Mouse (Mus musculus) gastrocnemius, adult 18-20 months (tissue): ENCODE measurements around the gene Arl2. TPM values are rescaled to one million over a fixed set of nuclear protein-coding genes. Genes with fewer than 3 reads are reported as not detected.

ENCODE experiments used
- total RNA-seq, 2 experiments: library from RNA; stranded (reverse); gene quantifications; 2 replicates each; pipeline ENCODE4 v1.2.3; 2021

Gene Arl2
- total RNA-seq, 2 experiments from 2014 or later, result 73.7 to 73.9 TPM

Other genes starting within 250 kb of the Arl2 start
- gene Tigd3, start 247.4 kb downstream of the Arl2 start, total RNA-seq, result under 1 TPM; 0.21 TPM
- 10 to 100 TPM; 76.3 to 85.1 TPM for gene Dpf2, start 228.5 kb downstream of the Arl2 start, total RNA-seq
- gene Cdc42ep2, start 216.7 kb downstream of the Arl2 start, total RNA-seq, result 10 to 100 TPM in 1 of 2 experiments, 1 to 10 TPM in 1; 8.9 to 11.2 TPM
- 1 to 10 TPM; 6.2 to 8.7 TPM for gene Pola2, start 177.3 kb downstream of the Arl2 start, total RNA-seq
- gene Slc22a20, start 155.4 kb downstream of the Arl2 start, total RNA-seq, result not detected
- gene Capn1, start 125.7 kb downstream of the Arl2 start, total RNA-seq, result 10 to 100 TPM; 89.8 to 91.1 TPM
- gene Syvn1, start 95.0 kb downstream of the Arl2 start, total RNA-seq, result 10 to 100 TPM; 18.4 to 20.5 TPM
- 10 to 100 TPM; 27.5 to 29.3 TPM for gene Mrpl49, start 83.8 kb downstream of the Arl2 start, total RNA-seq
- gene Fau, start 83.7 kb downstream of the Arl2 start, total RNA-seq, result 100 to 1,000 TPM; 425 to 500 TPM
- 10 to 100 TPM in 1 of 2 experiments, 1 to 10 TPM in 1; 9.5 to 10.2 TPM for gene Znhit2, start 80.4 kb downstream of the Arl2 start, total RNA-seq
- gene Tm7sf2, start 73.2 kb downstream of the Arl2 start, total RNA-seq, result 1 to 10 TPM; 5.9 to 6.2 TPM
- gene Vps51, start 64.3 kb downstream of the Arl2 start, total RNA-seq, result 10 to 100 TPM; 17.5 to 23.8 TPM
- gene Tmem262, start 61.5 kb downstream of the Arl2 start, total RNA-seq, result not detected
- not detected for gene Gm28374, start 59.3 kb downstream of the Arl2 start, total RNA-seq
- 10 to 100 TPM; 13.5 to 14.8 TPM for gene Zfpl1, start 56.6 kb downstream of the Arl2 start, total RNA-seq
- not detected for gene Cdca5, start 56.6 kb downstream of the Arl2 start, total RNA-seq
- gene AC131692.1, start 47.1 kb downstream of the Arl2 start, total RNA-seq, result not detected
- gene Naaladl1, start 35.8 kb downstream of the Arl2 start, total RNA-seq, result not detected
- gene Sac3d1, start 22.9 kb downstream of the Arl2 start, total RNA-seq, result 1 to 10 TPM; 8.6 to 9.7 TPM
- 10 to 100 TPM in 1 of 2 experiments, 1 to 10 TPM in 1; 9.7 to 10.9 TPM for gene Snx15, start 13.2 kb downstream of the Arl2 start, total RNA-seq
- gene Batf2, start 565 bp downstream of the Arl2 start, total RNA-seq, result under 1 TPM; 0.37 to 0.43 TPM
- gene Majin, start 42.8 kb upstream of the Arl2 start, total RNA-seq, result not detected
- not detected for gene Gpha2, start 84.8 kb upstream of the Arl2 start, total RNA-seq
- gene Ppp2r5b, start 94.3 kb upstream of the Arl2 start, total RNA-seq, result 10 to 100 TPM; 34.9 to 38.2 TPM
- gene Atg2a, start 100.1 kb upstream of the Arl2 start, total RNA-seq, result 10 to 100 TPM; 16.7 to 20.0 TPM
- 10 to 100 TPM; 30.2 to 40.3 TPM for gene Ehd1, start 135.2 kb upstream of the Arl2 start, total RNA-seq
- gene Cdc42bpg, start 164.9 kb upstream of the Arl2 start, total RNA-seq, result 1 to 10 TPM; 6.4 to 8.8 TPM
- gene Men1, start 193.4 kb upstream of the Arl2 start, total RNA-seq, result 1 to 10 TPM; 6.2 to 6.9 TPM
- 1 to 10 TPM; 7.4 to 8.3 TPM for gene Map4k2, start 199.6 kb upstream of the Arl2 start, total RNA-seq
- 10 to 100 TPM; 76.2 to 89.8 TPM for gene Sf1, start 222.1 kb upstream of the Arl2 start, total RNA-seq
- gene Pygm, start 242.9 kb upstream of the Arl2 start, total RNA-seq, result 1,000 to 10,000 TPM; 7,185 to 8,344 TPM